Mouse (Mus musculus): ENCODE measurements around the gene Nt5c2.

DNA sequence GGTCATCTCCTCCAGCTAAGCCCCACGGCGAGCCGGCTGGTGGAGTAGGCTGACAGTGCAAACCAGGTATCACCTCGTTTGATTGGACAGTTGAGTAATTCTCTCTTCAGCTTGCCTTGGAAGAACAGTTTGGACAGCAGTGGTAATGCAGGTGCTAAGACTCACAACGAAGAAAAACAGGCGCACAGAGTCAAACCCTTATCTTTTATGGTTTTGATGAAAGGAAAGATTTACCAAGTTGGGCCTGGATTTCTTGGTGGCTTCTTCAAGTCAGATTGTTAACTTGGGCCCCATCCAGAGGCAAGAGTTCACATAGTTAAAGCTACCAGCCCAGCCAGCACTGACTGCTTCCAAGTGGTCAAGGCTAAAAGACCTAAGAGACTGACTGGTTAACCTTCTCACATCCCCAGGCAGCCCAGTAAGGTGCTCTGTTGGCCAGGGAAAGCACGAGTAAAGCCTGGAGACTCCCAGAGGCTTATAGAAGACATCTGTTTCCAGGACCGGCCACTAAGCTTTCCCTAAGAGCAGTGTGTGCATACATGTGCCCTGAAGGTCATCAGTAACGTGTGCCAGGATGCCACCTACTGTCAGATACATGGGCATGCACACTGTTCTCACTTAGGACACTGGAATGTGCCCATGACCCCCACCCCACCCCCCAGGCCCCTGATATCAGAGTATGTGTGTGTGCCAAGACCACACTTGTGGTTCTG lies 157.5 kb downstream of the Nt5c2 start:
- no peak for TF ChIP-seq CTCF (IDR thresholded peaks at IDR 0.05; ENCODE audit: low read depth, low read length)
- no peak for TF ChIP-seq GATA1 (IDR thresholded peaks at IDR 0.05; ENCODE audit: borderline replicate concordance, low read length)
